Mouse (Mus musculus) olfactory bulb, adult 2 months (tissue): Measurements from ENCODE around the gene Fam57b. TPM values are rescaled to one million over a fixed set of nuclear protein-coding genes. Genes with fewer than 3 reads are reported as not detected.

Experiments used
- H3K27ac ChIP-seq: fragments of 200-500 bp; 2 replicates; pipeline ENCODE4 v1.5.1; 2012; ENCODE audit warnings: low read depth, low read length; ENCODE audit not compliant: insufficient read depth
- H3K4me1 ChIP-seq: fragments of 200-500 bp; 2 replicates; pipeline ENCODE4 v1.6.1; 2012; ENCODE audit warnings: low read length; ENCODE audit not compliant: control insufficient read depth, insufficient read depth
- H3K4me3 ChIP-seq: fragments of 200-500 bp; 2 replicates; pipeline ENCODE4 v1.5.1; 2012; ENCODE audit warnings: mild to moderate bottlenecking, low read depth, low read length, moderate library complexity; ENCODE audit not compliant: insufficient read depth
- CTCF ChIP-seq: fragments of 200-500 bp; IDR thresholded peaks from 2 replicates; pipeline ENCODE4 v1.5.1; 2012; ENCODE audit warnings: low read depth, mild to moderate bottlenecking, low read length, moderate library complexity; ENCODE audit not compliant: insufficient read depth
- POLR2A ChIP-seq: fragments of 200-500 bp; IDR thresholded peaks from 2 replicates; pipeline ENCODE4 v1.6.1; 2012; ENCODE audit warnings: mild to moderate bottlenecking, low read depth, low read length, moderate library complexity; ENCODE audit not compliant: insufficient read depth
- WGBS: fragments of 180-500 bp; shearing (Covaris S2); methylation state at CpG from one replicate; pipeline ENCODE4 v1.1.7; 2018; 5-methylcytosine and 5-hydroxymethylcytosine counted together
- polyA plus RNA-seq: library from polyadenylated mRNA; stranded (reverse); fragments of >200 nt; gene quantifications from 2 replicates; pipeline ENCODE4 v1.2.4, GENCODE M21; 2012; ENCODE audit warnings: low replicate concordance; ENCODE audit not compliant: missing spikeins, insufficient read depth, insufficient read length

The Fam57b gene
- polyA plus RNA-seq, 1 experiment: not detected

DNA sequence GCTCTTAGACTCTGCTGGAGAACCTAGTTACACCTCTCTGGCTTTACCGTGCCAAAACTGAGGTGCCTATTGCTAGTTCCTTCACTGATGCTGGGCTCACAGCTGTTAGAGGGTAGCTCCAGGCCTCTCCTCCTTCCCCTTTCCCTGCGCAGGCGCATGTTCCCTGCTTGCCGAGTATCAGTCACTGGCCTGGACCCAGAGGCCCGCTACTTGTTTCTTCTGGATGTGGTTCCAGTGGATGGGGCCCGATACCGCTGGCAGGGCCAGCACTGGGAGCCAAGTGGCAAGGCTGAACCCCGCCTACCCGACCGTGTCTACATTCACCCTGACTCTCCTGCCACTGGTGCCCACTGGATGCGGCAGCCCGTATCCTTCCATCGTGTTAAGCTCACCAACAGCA, 14.8 kb upstream of the Fam57b start:
- peaks cover 17% of the 10 kb centered on the region for H3K4me1 ChIP-seq
- no peak overlapping the region for H3K27ac ChIP-seq
- TF ChIP-seq CTCF: no peak
- H3K4me3 ChIP-seq: no peak overlapping the region
- WGBS: 77% methylated on average over 13 of the region's 13 CpGs

DNA sequence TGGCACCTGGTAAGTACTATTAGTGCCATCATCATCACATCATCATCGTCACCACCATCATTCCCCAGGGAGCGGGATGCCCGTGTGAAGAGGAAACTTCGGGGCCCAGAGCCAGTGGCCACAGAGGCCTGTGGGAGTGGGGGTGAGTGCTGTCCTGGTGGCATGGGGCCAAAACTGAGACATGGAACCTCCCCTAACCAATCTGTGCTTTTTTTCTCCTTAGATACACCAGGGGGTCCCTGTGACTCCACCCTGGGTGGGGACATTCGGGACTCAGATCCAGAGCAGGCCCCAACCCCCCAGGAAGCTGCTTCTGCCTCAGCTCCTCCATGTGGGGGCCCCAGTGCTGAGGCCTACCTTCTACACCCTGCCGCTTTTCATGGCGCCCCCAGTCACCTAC, 13.0 kb upstream of the Fam57b start:
- Histone ChIP-seq H3K27ac (no peak overlapping the region), H3K4me1 (peaks cover 11% of the 10 kb centered on the region), H3K4me3 (no peak overlapping the region)
- 84% methylated on average over 7 of the region's 7 CpGs for WGBS
- TF ChIP-seq CTCF (no peak), POLR2A (no peak)

DNA sequence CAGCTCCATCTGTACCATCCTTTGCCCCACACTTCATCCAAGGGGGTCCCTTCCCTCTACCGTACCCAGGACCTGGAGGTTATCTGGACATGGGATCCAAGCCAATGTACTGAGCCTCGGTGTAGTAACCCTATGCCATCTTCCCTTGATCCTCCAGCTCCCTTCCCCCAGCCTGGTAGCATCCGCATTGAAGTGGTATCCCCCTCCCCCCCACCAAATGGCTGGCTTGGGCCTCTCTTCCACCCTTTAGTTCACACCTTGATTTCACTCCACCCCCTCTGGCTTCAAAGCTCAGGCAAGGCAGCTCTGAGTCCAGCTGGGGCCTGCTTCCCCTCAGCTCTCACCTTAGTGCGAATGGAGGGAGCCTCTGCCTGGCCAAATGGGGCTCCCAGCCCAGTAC, 12.4 kb upstream of the Fam57b start:
- TF ChIP-seq POLR2A: no peak
- no peak for TF ChIP-seq CTCF
- 83% methylated on average over 4 of the region's 4 CpGs for WGBS
- Histone ChIP-seq H3K4me3 (no peak overlapping the region), H3K4me1 (peaks cover 9% of the 10 kb centered on the region), H3K27ac (no peak overlapping the region)

DNA sequence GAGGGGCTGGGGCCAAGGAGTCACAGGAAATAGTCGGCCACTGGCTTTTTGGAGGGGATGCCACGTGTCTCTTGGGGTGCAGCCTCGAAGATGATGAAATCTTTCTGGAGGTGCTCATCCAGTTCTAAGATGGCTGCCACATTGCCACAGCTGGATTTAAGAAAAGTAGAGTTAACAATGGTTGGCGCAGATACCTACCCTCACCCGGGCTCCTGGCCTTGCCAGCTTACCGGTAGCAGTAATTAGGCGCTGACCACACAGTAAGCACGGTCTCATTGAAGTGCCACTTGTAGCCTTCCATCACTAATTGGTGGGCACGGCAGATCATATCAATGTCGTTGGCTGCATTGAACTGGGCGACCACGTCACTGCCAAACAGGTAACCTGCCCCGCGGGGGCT, 11.3 kb upstream of the Fam57b start:
- TF ChIP-seq POLR2A (no peak), CTCF (no peak)
- Histone ChIP-seq H3K4me3 (no peak overlapping the region), H3K4me1 (peaks cover 3% of the 10 kb centered on the region; the same call in 1 of the 2 replicates), H3K27ac (no peak overlapping the region)
- WGBS: 82% methylated on average over 14 of the region's 14 CpGs

DNA sequence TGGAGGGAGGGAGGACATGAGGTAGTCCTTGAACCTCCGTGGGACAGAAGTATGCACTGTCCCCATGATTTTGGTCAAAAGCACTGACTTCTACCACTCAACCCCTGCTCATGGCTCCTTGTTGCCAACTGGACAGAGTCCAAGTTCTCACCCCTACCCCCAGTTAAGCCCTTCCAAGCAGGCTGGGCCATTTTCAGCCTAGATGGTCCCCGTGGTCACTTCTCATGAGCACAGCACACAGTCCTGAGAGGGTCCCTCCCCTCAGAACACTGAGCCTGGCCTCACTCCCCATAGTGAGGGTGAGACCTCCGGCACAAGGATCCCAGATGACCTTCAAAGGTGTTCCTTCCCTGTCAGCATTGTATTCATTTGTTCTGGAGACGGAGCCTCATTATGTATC, 8.3 kb upstream of the Fam57b start:
- H3K4me1 ChIP-seq: no peaks in the 10 kb centered on the region
- H3K4me3 ChIP-seq: no peak overlapping the region
- H3K27ac ChIP-seq: no peak overlapping the region
- TF ChIP-seq POLR2A (no peak), CTCF (no peak)
- 81% methylated on average over 4 of the region's 4 CpGs for WGBS

DNA sequence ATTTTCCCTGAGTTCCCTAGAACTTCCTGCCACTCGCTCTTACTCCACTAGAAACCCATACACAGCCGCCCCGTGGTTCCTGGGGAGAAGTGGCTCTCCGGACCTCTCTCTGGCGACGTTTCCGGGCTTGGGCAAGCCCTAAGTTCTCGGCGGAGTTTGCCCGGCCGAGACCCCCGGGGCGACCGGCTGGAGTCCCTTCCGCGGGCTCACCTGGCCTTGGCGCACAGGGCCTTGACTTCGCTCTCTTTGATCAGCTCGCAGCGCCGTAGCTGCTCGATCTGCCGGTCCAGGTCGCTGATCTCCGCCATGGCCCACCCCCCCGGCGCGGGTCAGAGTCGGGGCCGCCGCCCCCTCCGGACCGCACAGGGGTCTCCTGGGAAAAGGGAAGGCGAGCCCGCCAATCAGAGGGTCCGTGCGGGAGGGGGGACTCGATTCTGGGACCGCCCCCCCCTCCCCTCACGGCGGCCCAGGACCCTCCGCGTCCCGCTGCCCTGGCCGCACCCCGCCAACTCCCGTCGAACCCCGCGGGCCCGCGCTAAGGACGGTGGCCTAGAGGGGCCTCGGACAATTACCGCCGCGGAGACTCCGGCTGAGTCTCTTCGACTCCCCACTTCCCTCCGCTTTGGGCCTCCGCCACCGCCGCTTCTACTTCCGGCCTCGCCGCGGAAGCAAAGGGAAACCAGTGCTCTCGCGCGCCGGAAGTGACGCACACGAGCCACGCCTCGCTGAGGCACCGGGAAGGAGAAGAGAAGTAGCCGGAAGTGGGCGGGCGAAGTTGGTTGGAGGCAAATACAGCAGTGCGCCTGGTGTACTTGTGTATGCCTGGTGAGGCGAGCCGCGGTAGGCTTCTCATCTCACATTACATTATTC, 5.4 kb upstream of the Fam57b start, which contains the start of gene Ppp4c:
Gene Ppp4c, minus strand, starts transcription at position 646 of the 870 bp plus-strand sequence.
- under 1% methylated on average over 82 of the region's 83 CpGs for WGBS
- peaks cover 14% of the 10 kb centered on the region for H3K4me1 ChIP-seq
- peak within 1 kb of the TSS; percentile 80 for H3K4me3 ChIP-seq
- TF ChIP-seq POLR2A: peak; percentile 74
- no peak for TF ChIP-seq CTCF
- 0 out of 2 replicates have a peak within 1 kb of the TSS, but pooled peaks have one; percentile 43 for H3K27ac ChIP-seq

DNA sequence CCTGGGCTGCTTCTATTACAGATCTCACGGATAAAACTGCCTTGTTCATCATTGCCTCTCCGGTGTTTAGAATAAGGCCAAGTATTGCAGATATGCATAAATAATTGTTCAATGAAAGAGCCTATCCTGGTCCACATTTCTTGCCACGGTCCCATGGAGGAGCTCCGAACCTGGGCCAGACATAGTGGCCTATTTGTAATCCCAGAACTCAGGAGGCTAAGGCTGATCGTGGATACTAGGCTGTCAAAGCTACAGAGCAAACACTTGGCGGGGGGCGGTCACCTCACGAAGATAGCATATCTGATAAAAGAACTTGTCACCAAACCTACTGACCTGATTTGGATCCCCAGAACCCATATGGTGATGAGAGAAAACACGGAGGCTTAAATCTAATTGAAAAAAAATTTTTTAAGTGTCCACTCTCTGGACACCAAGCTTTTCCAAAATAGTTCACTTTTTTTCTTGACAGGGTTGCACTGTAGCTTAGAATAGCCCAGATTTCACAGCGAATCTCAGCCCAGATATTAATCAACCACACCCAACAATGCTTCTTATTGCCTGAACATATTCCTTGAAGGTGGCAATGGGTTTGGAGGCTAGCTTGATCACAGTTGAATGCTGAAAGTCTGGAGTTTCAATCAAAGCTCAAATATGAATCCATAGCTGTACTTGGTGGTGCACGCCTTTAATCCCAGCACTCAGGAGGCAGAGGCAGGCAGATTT, 4.6 kb upstream of the Fam57b start:
- Histone ChIP-seq H3K4me3 (peak overlapping the region; percentile 80), H3K4me1 (peaks cover 16% of the 10 kb centered on the region), H3K27ac (0 out of 2 replicates have a peak overlapping the region, but pooled peaks have one; percentile 43)
- 23% methylated on average over 11 of the region's 11 CpGs for WGBS
- TF ChIP-seq CTCF: no peak
- TF ChIP-seq POLR2A: no peak

DNA sequence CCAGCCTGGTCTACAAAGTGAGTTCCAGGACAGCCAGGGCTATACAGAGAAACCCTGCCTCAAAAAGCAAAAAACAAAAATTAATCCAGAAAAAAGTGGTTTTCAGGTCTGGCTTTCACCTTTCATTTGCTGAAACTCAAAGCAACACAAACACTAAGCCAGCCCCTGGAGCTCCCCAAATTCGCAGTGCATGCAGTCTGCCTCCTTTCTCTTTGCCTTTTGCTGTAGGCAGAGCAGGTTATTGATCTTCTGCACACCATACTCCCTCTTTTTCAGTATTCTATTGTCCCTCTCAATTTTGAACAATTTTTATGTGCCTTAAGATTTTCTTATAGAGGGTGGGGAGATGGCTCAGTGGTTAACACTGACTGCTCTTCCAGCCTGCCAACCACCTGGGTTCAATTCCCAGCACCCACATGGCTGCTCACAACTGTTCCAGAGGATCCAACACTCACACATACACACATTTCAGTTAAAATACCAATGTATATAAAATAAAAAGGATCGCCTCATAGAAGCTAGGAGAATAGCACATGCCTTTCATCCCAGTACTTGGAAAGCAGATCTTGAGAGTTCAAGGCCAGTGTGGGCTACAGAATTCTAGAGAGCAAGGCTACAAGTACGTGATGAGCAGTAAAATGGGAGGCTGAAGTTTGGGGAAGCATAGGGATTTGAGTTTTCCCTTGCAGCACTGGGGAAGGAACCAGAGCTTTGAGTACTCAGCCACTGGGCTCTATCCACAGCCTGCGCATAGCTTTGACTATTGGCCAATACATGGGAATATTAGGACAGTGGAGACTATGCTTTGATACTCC, 3.8 kb upstream of the Fam57b start:
- H3K27ac ChIP-seq: no peak overlapping the region
- H3K4me3 ChIP-seq: no peak overlapping the region
- peaks cover 16% of the 10 kb centered on the region for H3K4me1 ChIP-seq
- TF ChIP-seq CTCF (no peak), POLR2A (no peak)
- WGBS: 71% methylated on average over 4 of the region's 4 CpGs
